Mouse (Mus musculus): Measurements from ENCODE around the gene Ifrd2.

DNA sequence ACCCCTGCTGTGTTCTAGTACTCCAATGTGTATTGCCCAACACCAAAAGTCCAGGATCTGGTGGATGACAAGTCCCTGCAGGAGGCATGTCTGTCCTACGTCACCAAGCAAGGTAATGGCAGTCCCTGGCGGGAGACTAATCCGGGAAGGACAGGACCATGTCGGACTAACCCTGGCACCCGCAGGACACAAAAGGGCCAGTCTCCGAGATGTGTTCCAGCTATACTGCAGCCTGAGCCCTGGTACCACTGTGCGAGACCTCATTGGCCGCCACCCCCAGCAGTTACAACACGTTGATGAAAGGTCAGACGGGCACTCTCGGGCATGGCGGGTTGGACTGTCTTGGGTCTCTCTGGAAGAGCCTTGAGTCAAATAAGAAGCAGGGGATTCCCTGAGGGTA, 42.7 kb upstream of the Ifrd2 start:
- TF ChIP-seq CTCF (IDR thresholded peaks at IDR 0.05; ENCODE audit: extremely low read depth, insufficient read depth, insufficient read length, insufficient replicate concordance) (no peak), POLR2A (IDR thresholded peaks at IDR 0.05; ENCODE audit: low read depth, low read length) (no peak)
